Mouse (Mus musculus) midbrain, embryonic 13.5 days (tissue): ENCODE results near the gene Bpi. TPM values are rescaled to one million over a fixed set of nuclear protein-coding genes. Genes with fewer than 3 reads are reported as not detected.

Source experiments
- ATAC-seq: fragments of 200-750 bp; cut with Nextera tagmentation; 2 replicates; pipeline ENCODE4 v1.8.0; 2017; ENCODE audit warnings: mild to moderate bottlenecking, moderate TSS enrichment, moderate library complexity
- H3K27ac ChIP-seq: fragments of 300-500 bp; sonication (generic); 2 replicates; pipeline ENCODE4 v1.5.1; 2015; ENCODE audit warnings: inconsistent platforms, mild to moderate bottlenecking, moderate library complexity
- H3K27me3 ChIP-seq: fragments of 300-500 bp; sonication (generic); 2 replicates; pipeline ENCODE4 v1.6.1; 2015; ENCODE audit warnings: mild to moderate bottlenecking, inconsistent platforms
- H3K36me3 ChIP-seq: fragments of 300-500 bp; sonication (generic); 2 replicates; pipeline ENCODE4 v1.6.1; 2015; ENCODE audit warnings: mild to moderate bottlenecking, inconsistent platforms
- H3K4me1 ChIP-seq: fragments of 300-500 bp; sonication (generic); replicated peaks from 2 replicates; pipeline ENCODE4 v1.6.1; 2015; ENCODE audit warnings: inconsistent platforms
- H3K4me2 ChIP-seq: fragments of 300-500 bp; sonication (generic); replicated peaks from 2 replicates; pipeline ENCODE4 v1.6.1; 2015; ENCODE audit warnings: moderate library complexity, mild to moderate bottlenecking, inconsistent platforms
- H3K4me3 ChIP-seq: fragments of 300-500 bp; sonication (generic); replicated peaks from 2 replicates; pipeline ENCODE4 v1.5.1; 2015; ENCODE audit warnings: mild to moderate bottlenecking, inconsistent platforms
- H3K9ac ChIP-seq: fragments of 300-500 bp; sonication (generic); replicated peaks from 2 replicates; pipeline ENCODE4 v1.6.1; 2015; ENCODE audit warnings: mild to moderate bottlenecking, inconsistent platforms
- H3K9me3 ChIP-seq: fragments of 300-500 bp; sonication (generic); 2 replicates; pipeline ENCODE4 v1.6.1; 2016; ENCODE audit warnings: mild to moderate bottlenecking, inconsistent platforms
- WGBS: fragments of 180-500 bp; shearing (Covaris S2); methylation state at CpG from one replicate; pipeline ENCODE4 v1.1.7; 2015; 5-methylcytosine and 5-hydroxymethylcytosine counted together
- polyA plus RNA-seq: library from polyadenylated mRNA; unstranded; fragments of >200 nt; fragmentation: Nextera tagmentation; extraction: Ambion mirVana; gene quantifications from 2 replicates; pipeline ENCODE4 v1.2.1, GENCODE M21; 2015

The Bpi gene
- polyA plus RNA-seq = not detected in 2 replicates

DNA sequence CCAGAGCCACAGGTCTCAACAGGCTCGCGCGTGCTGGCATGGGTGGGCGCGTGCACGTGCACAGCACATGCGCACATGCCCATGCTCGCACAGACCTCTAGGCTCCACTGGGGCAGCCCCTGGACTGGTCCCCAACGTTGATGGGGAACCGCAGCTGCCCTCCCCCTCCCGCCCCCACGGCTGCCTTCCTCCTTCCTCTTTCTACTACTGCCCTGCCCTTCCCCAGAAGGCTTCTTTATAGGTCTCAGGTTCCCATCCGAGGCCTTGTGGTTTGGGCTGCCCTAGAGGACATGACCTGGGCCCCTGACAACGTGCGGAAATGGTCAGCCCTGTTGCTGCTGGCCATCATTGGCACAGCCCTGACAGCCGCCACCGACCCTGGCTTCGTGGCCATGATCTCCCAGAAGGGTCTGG, at the start of gene Bpi:
TSS of gene Bpi (plus strand) at position 90 of the 414 bp plus-strand sequence.
- Histone ChIP-seq H3K4me1 (peaks cover 9% of the 10 kb centered on the region), H3K4me3 (no peak within 1 kb of the TSS), H3K9ac (no peak within 1 kb of the TSS), H3K27me3 (0 out of 2 replicates have a peak, but pooled peaks cover 3% of the 10 kb centered on the region), H3K36me3 (no peaks in the 10 kb centered on the region), H3K4me2 (no peak within 1 kb of the TSS), H3K27ac (no peak within 1 kb of the TSS), H3K9me3 (no peaks in the 10 kb centered on the region)
- peak; percentile 17; the same call in 1 of the 2 replicates for ATAC-seq
- 78% methylated on average over 18 of the region's 18 CpGs for WGBS

- Histone ChIP-seq H3K4me2 (no peak overlapping the region), H3K4me1 (peaks cover 23% of the 10 kb centered on the region), H3K27me3 (0 out of 2 replicates have a peak, but pooled peaks cover 2% of the 10 kb centered on the region), H3K36me3 (no peaks in the 10 kb centered on the region), H3K4me3 (no peak overlapping the region), H3K9me3 (no peaks in the 10 kb centered on the region), H3K9ac (peak overlapping the region; percentile 14; the same call in 1 of the 2 replicates), H3K27ac (no peak overlapping the region)
- WGBS = 68% methylated on average over 9 of the region's 9 CpGs
- ATAC-seq = no peak
These were observed 48.1 kb upstream of the Bpi start for GRCm38 (mm10) chr2:158209776-158210175.

GRCm38 (mm10) chr2:158210503-158210902, 47.4 kb upstream of the Bpi start:
- ATAC-seq = no peak
- H3K9me3 ChIP-seq = no peaks in the 10 kb centered on the region
- 47% methylated on average over 4 of the region's 4 CpGs for WGBS

GRCm38 (mm10) chr2:158210958-158211357, 46.9 kb upstream of the Bpi start:
- peaks cover 21% of the 10 kb centered on the region for H3K4me1 ChIP-seq
- H3K4me3 ChIP-seq = no peak overlapping the region
- no peak overlapping the region for H3K27ac ChIP-seq
- H3K36me3 ChIP-seq = no peaks in the 10 kb centered on the region
- 17% methylated on average over 9 of the region's 10 CpGs for WGBS
- H3K9ac ChIP-seq = no peak overlapping the region
- H3K4me2 ChIP-seq = 0 out of 2 replicates have a peak overlapping the region, but pooled peaks have one; percentile 13
- no peaks in the 10 kb centered on the region for H3K9me3 ChIP-seq
- 0 out of 2 replicates have a peak, but pooled peaks cover 2% of the 10 kb centered on the region for H3K27me3 ChIP-seq
- ATAC-seq = no peak

More at GRCm38 (mm10) chr2:158210503-158210902, 47.4 kb upstream of the Bpi start:
- Histone ChIP-seq H3K4me2 (no peak overlapping the region), H3K9ac (no peak overlapping the region), H3K4me3 (no peak overlapping the region), H3K36me3 (no peaks in the 10 kb centered on the region), H3K4me1 (peaks cover 19% of the 10 kb centered on the region), H3K27ac (no peak overlapping the region), H3K27me3 (0 out of 2 replicates have a peak, but pooled peaks cover 2% of the 10 kb centered on the region)

- Histone ChIP-seq H3K4me1 (peaks cover 21% of the 10 kb centered on the region), H3K9ac (no peak overlapping the region), H3K4me2 (no peak overlapping the region), H3K9me3 (no peaks in the 10 kb centered on the region), H3K27ac (no peak overlapping the region), H3K4me3 (no peak overlapping the region), H3K27me3 (0 out of 2 replicates have a peak, but pooled peaks cover 2% of the 10 kb centered on the region), H3K36me3 (no peaks in the 10 kb centered on the region)
- ATAC-seq = no peak
- 65% methylated on average over 4 of the region's 4 CpGs for WGBS
These were observed 46.0 kb upstream of the Bpi start for GRCm38 (mm10) chr2:158211764-158212471.

DNA sequence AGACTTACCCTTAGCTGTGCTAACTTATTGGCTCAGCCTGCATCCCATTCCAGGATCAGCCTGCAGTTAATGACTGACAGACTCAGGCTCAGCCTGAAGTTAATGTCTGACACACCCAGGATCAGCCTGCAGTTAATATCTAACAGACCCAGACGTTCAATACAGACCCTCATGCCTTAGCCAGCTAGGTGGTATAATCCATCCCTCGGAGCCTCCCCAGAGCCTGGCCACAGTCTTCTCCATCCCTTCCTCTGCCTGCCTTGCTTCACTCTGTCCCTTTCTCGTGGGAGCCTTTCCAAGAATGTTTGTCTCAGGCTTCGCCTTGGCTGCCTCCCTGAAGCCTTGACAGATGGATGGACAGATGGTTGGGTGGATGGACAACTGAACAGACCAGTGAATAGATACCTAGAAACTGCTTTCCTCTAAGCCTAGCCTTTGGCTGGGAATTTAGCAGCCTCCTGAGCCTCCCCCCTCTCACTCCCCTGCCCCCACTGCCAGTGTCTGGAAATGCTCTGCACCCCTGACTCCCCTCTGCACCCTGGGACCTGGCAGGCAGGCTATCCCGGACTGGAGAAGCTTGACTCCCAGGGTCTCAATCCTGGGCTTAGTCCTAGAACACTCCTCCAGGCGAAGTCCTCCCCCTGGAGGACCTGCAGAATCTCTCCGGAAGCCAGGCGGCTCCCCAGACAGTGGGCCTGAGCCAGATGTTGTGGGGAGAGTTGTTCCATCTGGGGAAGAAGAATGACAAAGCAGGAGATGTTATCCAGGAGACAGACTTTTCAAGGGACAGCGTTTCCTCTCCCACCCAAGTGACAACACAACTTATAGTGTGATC, 42.4 kb upstream of the Bpi start:
- H3K9me3 ChIP-seq = no peaks in the 10 kb centered on the region
- H3K36me3 ChIP-seq = no peaks in the 10 kb centered on the region
- no peak overlapping the region for H3K4me3 ChIP-seq
- peaks cover 13% of the 10 kb centered on the region for H3K4me1 ChIP-seq
- H3K27me3 ChIP-seq = no peaks in the 10 kb centered on the region
- no peak for ATAC-seq
- WGBS = 71% methylated on average over 9 of the region's 9 CpGs
- no peak overlapping the region for H3K9ac ChIP-seq
- H3K27ac ChIP-seq = no peak overlapping the region
- H3K4me2 ChIP-seq = no peak overlapping the region

DNA sequence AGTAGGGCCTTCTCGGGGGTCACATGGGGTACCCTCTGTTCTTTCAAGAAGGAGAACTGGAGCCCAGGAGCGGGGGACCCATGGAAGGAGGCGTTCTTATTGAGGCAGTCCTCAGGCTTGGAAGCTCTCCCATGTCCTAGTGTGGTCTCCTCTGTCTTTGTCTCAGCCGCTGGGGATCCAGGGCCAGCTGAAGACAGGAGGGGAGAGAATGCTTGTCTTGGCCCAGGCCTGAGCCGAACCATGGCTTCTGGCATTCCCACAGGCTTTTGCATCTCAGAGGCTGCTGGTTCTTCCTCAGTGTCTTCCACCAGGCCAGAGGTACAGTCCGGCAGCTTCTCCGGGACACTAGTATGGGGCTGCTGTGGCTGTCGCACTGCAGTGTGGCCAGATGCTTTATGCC, 41.4 kb upstream of the Bpi start:
- Histone ChIP-seq H3K27me3 (no peaks in the 10 kb centered on the region), H3K9me3 (no peaks in the 10 kb centered on the region), H3K4me3 (no peak overlapping the region), H3K4me2 (no peak overlapping the region), H3K4me1 (0 out of 2 replicates have a peak, but pooled peaks cover 3% of the 10 kb centered on the region), H3K27ac (no peak overlapping the region), H3K9ac (no peak overlapping the region), H3K36me3 (no peaks in the 10 kb centered on the region)
- 84% methylated on average over 8 of the region's 8 CpGs for WGBS
- no peak for ATAC-seq

GRCm38 (mm10) chr2:158219562-158219961, 38.3 kb upstream of the Bpi start:
- Histone ChIP-seq H3K27me3 (no peaks in the 10 kb centered on the region), H3K27ac (no peak overlapping the region), H3K4me1 (0 out of 2 replicates have a peak, but pooled peaks cover 3% of the 10 kb centered on the region), H3K4me3 (no peak overlapping the region), H3K9me3 (no peaks in the 10 kb centered on the region), H3K9ac (no peak overlapping the region), H3K4me2 (no peak overlapping the region), H3K36me3 (no peaks in the 10 kb centered on the region)
- ATAC-seq = no peak
- 94% methylated on average over 2 of the region's 2 CpGs for WGBS

- Histone ChIP-seq H3K4me1 (no peaks in the 10 kb centered on the region), H3K4me3 (no peak overlapping the region), H3K4me2 (no peak overlapping the region), H3K36me3 (no peaks in the 10 kb centered on the region), H3K9me3 (no peaks in the 10 kb centered on the region), H3K9ac (no peak overlapping the region), H3K27me3 (no peaks in the 10 kb centered on the region), H3K27ac (no peak overlapping the region)
- 91% methylated on average over 9 of the region's 9 CpGs for WGBS
- ATAC-seq = no peak
These were observed 36.3 kb upstream of the Bpi start for GRCm38 (mm10) chr2:158221446-158222084.

DNA sequence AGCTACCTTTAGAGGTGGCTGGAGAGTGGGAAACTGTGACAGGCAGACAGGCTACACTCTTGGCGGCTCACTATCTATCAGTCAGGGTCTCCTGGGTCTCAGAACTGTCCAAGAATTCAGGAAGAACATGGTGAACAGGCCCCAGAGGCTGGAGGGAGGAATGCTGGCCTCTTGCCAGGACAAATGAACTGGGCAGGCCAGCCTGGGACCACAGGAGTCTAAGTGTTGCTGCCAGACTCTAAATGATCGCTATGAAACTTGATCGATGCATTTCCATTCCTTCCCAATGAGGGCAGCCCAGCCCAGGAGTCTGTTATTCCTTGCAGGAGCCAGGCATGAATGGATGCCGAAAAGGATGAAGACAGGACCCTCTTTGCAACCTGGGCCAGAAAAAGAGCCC, 35.2 kb upstream of the Bpi start:
- Histone ChIP-seq H3K36me3 (no peaks in the 10 kb centered on the region), H3K27ac (no peak overlapping the region), H3K9ac (no peak overlapping the region), H3K4me2 (no peak overlapping the region), H3K4me3 (no peak overlapping the region), H3K9me3 (no peaks in the 10 kb centered on the region), H3K4me1 (no peaks in the 10 kb centered on the region), H3K27me3 (no peaks in the 10 kb centered on the region)
- WGBS = 76% methylated on average over 4 of the region's 4 CpGs
- ATAC-seq = no peak

DNA sequence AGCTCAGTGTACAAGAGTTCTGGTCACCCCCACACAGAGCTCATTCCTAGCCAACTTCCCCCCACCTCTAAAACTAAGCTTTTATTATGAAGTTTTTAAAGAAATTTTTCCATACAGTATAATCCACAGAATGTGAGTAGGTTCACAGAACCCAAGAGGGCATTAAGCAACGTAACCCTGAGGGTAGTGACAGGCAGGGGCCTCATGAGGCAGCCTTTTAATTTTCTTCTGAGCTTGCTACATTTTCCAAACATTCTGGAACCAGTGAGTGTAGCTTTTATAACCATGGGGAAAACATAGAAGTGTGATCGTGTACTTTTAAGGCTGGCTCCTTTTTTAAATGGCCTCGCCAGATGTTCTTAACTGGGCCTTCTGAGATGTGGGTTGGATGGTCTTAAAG, 34.4 kb upstream of the Bpi start:
- no peak for ATAC-seq
- H3K4me3 ChIP-seq = no peak overlapping the region
- WGBS = 86% methylated on average over 3 of the region's 3 CpGs
- H3K9ac ChIP-seq = no peak overlapping the region
- H3K36me3 ChIP-seq = no peaks in the 10 kb centered on the region
- no peak overlapping the region for H3K4me2 ChIP-seq
- no peaks in the 10 kb centered on the region for H3K4me1 ChIP-seq
- no peaks in the 10 kb centered on the region for H3K27me3 ChIP-seq
- no peak overlapping the region for H3K27ac ChIP-seq
- H3K9me3 ChIP-seq = no peaks in the 10 kb centered on the region

DNA sequence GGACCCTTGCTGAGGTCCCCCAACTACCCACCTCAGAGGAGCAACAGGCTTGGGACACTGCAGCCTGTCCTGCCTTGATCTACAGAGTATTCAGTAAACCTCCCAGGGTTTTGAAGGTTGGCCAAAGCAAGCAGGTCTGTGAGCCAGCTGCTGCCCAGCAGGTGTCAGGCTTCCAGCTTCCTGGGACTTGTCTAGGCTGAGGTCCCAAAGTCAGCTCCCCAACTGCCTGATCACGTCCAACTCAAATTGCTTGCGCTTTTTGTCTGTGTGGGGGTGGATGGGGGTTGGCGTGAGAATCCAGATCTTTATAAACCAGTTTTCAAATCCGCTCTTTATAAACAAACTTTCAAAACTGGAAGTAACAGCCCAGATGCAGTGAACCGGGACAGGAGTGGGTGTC, 32.6 kb upstream of the Bpi start:
- H3K27me3 ChIP-seq = 0 out of 2 replicates have a peak, but pooled peaks cover under 1% of the 10 kb centered on the region
- H3K4me3 ChIP-seq = no peak overlapping the region
- WGBS = 81% methylated on average over 5 of the region's 5 CpGs
- no peak overlapping the region for H3K4me2 ChIP-seq
- no peak for ATAC-seq
- H3K4me1 ChIP-seq = peaks cover 14% of the 10 kb centered on the region
- no peaks in the 10 kb centered on the region for H3K9me3 ChIP-seq
- H3K36me3 ChIP-seq = no peaks in the 10 kb centered on the region
- no peak overlapping the region for H3K27ac ChIP-seq
- H3K9ac ChIP-seq = no peak overlapping the region
